ENCODE assay signal across 8 mouse cellular contexts in the genomic region with DNA sequence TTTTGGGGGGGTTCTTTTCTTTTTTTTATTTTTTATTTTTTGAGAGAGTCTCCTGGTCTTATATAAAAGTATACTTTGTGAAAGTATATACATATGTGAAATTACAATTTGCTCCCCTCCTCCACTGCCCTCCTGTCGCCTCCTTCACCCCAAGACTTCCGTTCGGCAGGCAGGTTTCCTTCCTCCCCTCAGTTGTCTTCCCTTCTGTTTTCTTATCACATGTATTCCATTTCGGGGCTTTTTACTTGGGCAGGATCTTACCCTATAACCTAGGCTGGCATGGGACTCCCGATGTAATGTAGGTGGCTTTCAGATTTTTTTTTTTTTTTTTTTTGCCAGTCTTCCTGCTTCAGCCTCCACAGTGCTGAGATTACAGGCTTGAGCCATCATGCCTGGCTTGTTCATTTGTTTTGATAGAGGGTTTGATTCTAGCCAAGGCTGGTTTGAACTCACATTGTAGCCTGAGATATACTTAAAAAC. TPM values are rescaled to one million over a fixed set of nuclear protein-coding genes. Genes with fewer than 3 reads are reported as not detected.
DNase-seq lines count a peak whose midpoint lies in the region; ATAC-seq lines count a peak whose summit lies in the region.

No protein-coding gene starts in this region.

- DNase-seq in kidney, adult 18-20 months, result no peak
- peak; percentile 18 for DNase-seq in MEL-GATA-1-ER (ENCODE audit: extremely low read depth, low read depth)
- DNase-seq in left cerebral cortex, postnatal 4 days, result no peak
- DNase-seq in urinary bladder, postnatal 4 days (ENCODE audit: low spot score in 2 of 2), result no peak
- DNase-seq in frontal cortex, postnatal 36 days (ENCODE audit: low spot score in 2 of 2), result no peak

- ATAC-seq in kidney, embryonic 14.5 days (ENCODE audit: low FRiP score, low TSS enrichment), result no peak
- no peak for ATAC-seq in hindbrain, embryonic 15.5 days (ENCODE audit: low FRiP score, low read depth)
- ATAC-seq in neural tube, embryonic 12.5 days (ENCODE audit: low FRiP score, low read depth), result no peak

- peak overlapping the region; percentile 40 for H3K4me2 ChIP-seq in kidney, embryonic 14.5 days (replicated peaks; ENCODE audit: low read depth, low read length)
- H3K4me2 ChIP-seq in hindbrain, embryonic 15.5 days, result peak overlapping the region; percentile 78
- peak overlapping the region; percentile 61 for H3K4me2 ChIP-seq in neural tube, embryonic 12.5 days (replicated peaks)

- no peak overlapping the region for H3K27ac ChIP-seq in kidney, embryonic 14.5 days (ENCODE audit: low read depth, low read length)
- H3K27ac ChIP-seq in hindbrain, embryonic 15.5 days (replicated peaks), result no peak overlapping the region
- H3K27ac ChIP-seq in neural tube, embryonic 12.5 days, result no peak overlapping the region

- H3K9me3 ChIP-seq in kidney, embryonic 14.5 days (ENCODE audit: control insufficient read depth, low read length), result no peaks in the 10 kb centered on the region
- no peaks in the 10 kb centered on the region for H3K9me3 ChIP-seq in hindbrain, embryonic 15.5 days
- no peaks in the 10 kb centered on the region for H3K9me3 ChIP-seq in neural tube, embryonic 12.5 days

- no peaks in the 10 kb centered on the region for H3K4me1 ChIP-seq in kidney, embryonic 14.5 days (ENCODE audit: control insufficient read depth, insufficient read depth, low read length)
- no peaks in the 10 kb centered on the region for H3K4me1 ChIP-seq in hindbrain, embryonic 15.5 days (replicated peaks)
- H3K4me1 ChIP-seq in neural tube, embryonic 12.5 days, result no peaks in the 10 kb centered on the region

- 47% methylated on average over 5 of the region's 5 CpGs for WGBS in kidney, embryonic 14.5 days
- 46% methylated on average over 5 of the region's 5 CpGs for WGBS in hindbrain, embryonic 15.5 days
- WGBS in neural tube, embryonic 12.5 days, result 41% methylated on average over 5 of the region's 5 CpGs

- peak overlapping the region; percentile 47; the same call in 1 of the 2 replicates for H3K4me3 ChIP-seq in kidney, embryonic 14.5 days (ENCODE audit: low read length)
- peak overlapping the region; percentile 45; the same call in 1 of the 2 replicates for H3K4me3 ChIP-seq in hindbrain, embryonic 15.5 days
- no peak overlapping the region for H3K4me3 ChIP-seq in neural tube, embryonic 12.5 days

- H3K36me3 ChIP-seq in kidney, embryonic 14.5 days (ENCODE audit: control insufficient read depth, insufficient read depth, low read length), result no peaks in the 10 kb centered on the region
- H3K36me3 ChIP-seq in hindbrain, embryonic 15.5 days, result no peaks in the 10 kb centered on the region
- no peaks in the 10 kb centered on the region for H3K36me3 ChIP-seq in neural tube, embryonic 12.5 days

- intact Hi-C loops in left cerebral cortex, postnatal 4 days (cut with DNase I), result no loop called here

- H3K27me3 ChIP-seq in kidney, embryonic 14.5 days (ENCODE audit: control insufficient read depth, insufficient read depth, low read length), result no peaks in the 10 kb centered on the region
- H3K27me3 ChIP-seq in hindbrain, embryonic 15.5 days, result no peaks in the 10 kb centered on the region
- H3K27me3 ChIP-seq in neural tube, embryonic 12.5 days (replicated peaks), result no peaks in the 10 kb centered on the region

- no peak overlapping the region for H3K9ac ChIP-seq in kidney, embryonic 14.5 days (ENCODE audit: low read depth, low read length)
- no peak overlapping the region for H3K9ac ChIP-seq in hindbrain, embryonic 15.5 days
- no peak overlapping the region for H3K9ac ChIP-seq in neural tube, embryonic 12.5 days

RNA-seq across cellular contexts. Expression of a gene that starts 1.7 kb away (rescaled TPM):
- 70.2 and 112 TPM in 2 replicates for polyA plus RNA-seq in kidney, embryonic 14.5 days (2014; fragmentation: Nextera tagmentation; extraction: Ambion mirVana)
- 41.5 and 46.2 TPM in 2 replicates for polyA plus RNA-seq in hindbrain, embryonic 15.5 days (2015; fragmentation: Nextera tagmentation; extraction: Ambion mirVana)
- 74.4 and 90.7 TPM in 2 replicates for polyA plus RNA-seq in neural tube, embryonic 12.5 days (2016; fragmentation: Nextera tagmentation; extraction: Ambion mirVana)
- 10 to 100 TPM; 23.5 to 24.2 TPM for total RNA-seq in left cerebral cortex, postnatal 4 days (2021)
